Mouse (Mus musculus): ENCODE results near the gene Hdac9.
"Not testable (repeated sequence)": the region's sequence is repeated elsewhere in the genome, so short reads cannot be mapped to it uniquely, and the experiment has no call there.

The Hdac9 gene

GRCm38 (mm10) chr12:34489629-34490028 is 427.3 kb downstream of the Hdac9 start:
- no peak for DNase-seq (ENCODE audit: low spot score in 2 of 2)

GRCm38 (mm10) chr12:34487666-34488065 is 429.2 kb downstream of the Hdac9 start:
- no peak for DNase-seq (ENCODE audit: low spot score in 2 of 2)

GRCm38 (mm10) chr12:34487021-34487420 is 429.9 kb downstream of the Hdac9 start:
- DNase-seq (ENCODE audit: low spot score in 2 of 2), result no peak

- no peak for DNase-seq (ENCODE audit: low spot score in 2 of 2)
Observed at GRCm38 (mm10) chr12:34486016-34486415, 430.9 kb downstream of the Hdac9 start.

- DNase-seq (ENCODE audit: low spot score in 2 of 2), result peak; percentile 26 to 47
Observed at GRCm38 (mm10) chr12:34481702-34482101, 435.2 kb downstream of the Hdac9 start.

- DNase-seq (ENCODE audit: low spot score in 2 of 2), result no peak
Observed at GRCm38 (mm10) chr12:34472949-34473651, 443.8 kb downstream of the Hdac9 start.

- DNase-seq (ENCODE audit: low spot score in 2 of 2), result no peak
Observed at GRCm38 (mm10) chr12:34472542-34472941, 444.4 kb downstream of the Hdac9 start.

- no peak for DNase-seq (ENCODE audit: low spot score in 2 of 2)
Observed at GRCm38 (mm10) chr12:34461728-34462127, 455.2 kb downstream of the Hdac9 start.

GRCm38 (mm10) chr12:34452643-34453042 is 464.3 kb downstream of the Hdac9 start:
- DNase-seq (ENCODE audit: low spot score in 2 of 2), result no peak

GRCm38 (mm10) chr12:34451198-34451597 is 465.7 kb downstream of the Hdac9 start:
- no peak for DNase-seq (ENCODE audit: low spot score in 2 of 2)

GRCm38 (mm10) chr12:34444724-34445123 is 472.2 kb downstream of the Hdac9 start:
- DNase-seq (ENCODE audit: low spot score in 2 of 2), result not testable (repeated sequence)

- no peak for DNase-seq (ENCODE audit: low spot score in 2 of 2)
Observed at GRCm38 (mm10) chr12:34440930-34441329, 476.0 kb downstream of the Hdac9 start.

- no peak for DNase-seq (ENCODE audit: low spot score in 2 of 2)
Observed at GRCm38 (mm10) chr12:34432919-34433318, 484.0 kb downstream of the Hdac9 start.

- DNase-seq (ENCODE audit: low spot score in 2 of 2), result peak; percentile 35 to 38
Observed at GRCm38 (mm10) chr12:34432461-34432860, 484.4 kb downstream of the Hdac9 start.

- no peak for DNase-seq (ENCODE audit: low spot score in 2 of 2)
Observed at GRCm38 (mm10) chr12:34431832-34432231, 485.1 kb downstream of the Hdac9 start.

GRCm38 (mm10) chr12:34425468-34425867 is 491.4 kb downstream of the Hdac9 start:
- DNase-seq (ENCODE audit: low spot score in 2 of 2), result no peak

- DNase-seq (ENCODE audit: low spot score in 2 of 2), result no peak
Observed at GRCm38 (mm10) chr12:34408139-34408538, 508.8 kb downstream of the Hdac9 start.

GRCm38 (mm10) chr12:34407143-34407542 is 509.8 kb downstream of the Hdac9 start:
- no peak for DNase-seq (ENCODE audit: low spot score in 2 of 2)

- no peak for DNase-seq (ENCODE audit: low spot score in 2 of 2)
Observed at GRCm38 (mm10) chr12:34402065-34402464, 514.8 kb downstream of the Hdac9 start.

GRCm38 (mm10) chr12:34398611-34399010 is 518.3 kb downstream of the Hdac9 start:
- DNase-seq (ENCODE audit: low spot score in 2 of 2), result peak in 1 of 2 experiments; percentile 43

- DNase-seq (ENCODE audit: low spot score in 2 of 2), result no peak
Observed at GRCm38 (mm10) chr12:34394342-34394741, 522.6 kb downstream of the Hdac9 start.

GRCm38 (mm10) chr12:34379681-34380080 is 537.2 kb downstream of the Hdac9 start:
- no peak for DNase-seq (ENCODE audit: low spot score in 2 of 2)

GRCm38 (mm10) chr12:34378637-34379036 is 538.3 kb downstream of the Hdac9 start:
- no peak for DNase-seq (ENCODE audit: low spot score in 2 of 2)

GRCm38 (mm10) chr12:34351906-34352305 is 565.0 kb downstream of the Hdac9 start:
- DNase-seq (ENCODE audit: low spot score in 2 of 2), result no peak

Measured in right cerebral cortex, postnatal 10 days (tissue).